Mouse (Mus musculus): ENCODE data around the gene Skap1. TPM values are rescaled to one million over a fixed set of nuclear protein-coding genes. Genes with fewer than 3 reads are reported as not detected.
"Not testable (repeated sequence)": the region's sequence is repeated elsewhere in the genome, so short reads cannot be mapped to it uniquely, and the experiment has no call there.

Skap1 gene
- total and polyA plus RNA-seq, 3 experiments = not detected

DNA sequence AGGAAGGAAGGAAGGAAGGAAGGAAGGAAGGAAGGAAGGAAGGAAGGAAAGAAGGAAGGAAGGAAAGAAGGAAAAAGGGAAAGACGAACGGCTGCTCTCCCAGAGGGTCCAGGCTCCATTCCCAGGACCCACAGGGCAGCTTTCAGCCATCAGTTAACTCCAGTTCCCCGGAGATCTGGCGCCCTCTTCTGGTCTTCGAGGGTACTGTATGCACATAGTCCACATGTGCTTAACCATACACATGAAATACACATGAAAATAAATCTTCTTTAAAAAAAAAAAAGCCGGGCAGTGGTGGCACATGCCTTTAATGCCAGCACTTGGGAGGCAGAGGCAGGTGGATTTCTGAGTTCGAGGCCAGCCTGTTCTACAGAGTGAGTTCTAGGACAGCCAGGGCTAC, 320.5 kb downstream of the Skap1 start:
- DNase-seq (ENCODE audit: low read depth, low spot score) = peak; percentile 91
- peak; percentile 79 to 88 (median 85) for TF ChIP-seq CTCF (IDR thresholded peaks at IDR 0.05 in 2 of 3, conservative IDR thresholded peaks at IDR 0.05 in 1 of 3; ENCODE audit: control insufficient read depth in 1 of 3, insufficient read depth in 1 of 3, low read depth in 2 of 3, low read length in 3 of 3, poor library complexity in 1 of 3, severe bottlenecking in 1 of 3)
- TF ChIP-seq RAD21 (IDR thresholded peaks at IDR 0.05; ENCODE audit: low read depth, low read length) = peak; percentile 43
- TF ChIP-seq MYC (IDR thresholded peaks at IDR 0.05; ENCODE audit: low read depth, low read length) = peak; percentile 97
- TF ChIP-seq SIN3A (IDR thresholded peaks at IDR 0.05; ENCODE audit: low read length) = peak; percentile 69
- peak; percentile 86 for TF ChIP-seq MXI1 (IDR thresholded peaks at IDR 0.05; ENCODE audit: low read depth, low read length)
- TF ChIP-seq ZNF384 (IDR thresholded peaks at IDR 0.05; ENCODE audit: low read depth, low read length) = peak; percentile 86
- peak; percentile 72 for TF ChIP-seq MAX (IDR thresholded peaks at IDR 0.05; ENCODE audit: low read length)
- peak; percentile 51 for TF ChIP-seq SMC3 (IDR thresholded peaks at IDR 0.05; ENCODE audit: low read depth, low read length)
- TF ChIP-seq HCFC1 (IDR thresholded peaks at IDR 0.05; ENCODE audit: low read depth, low read length) = peak; percentile 34; the same call in 1 of the 2 replicates
- H3K9me3 ChIP-seq (replicated peaks; ENCODE audit: insufficient read depth, low read length) = not testable (repeated sequence)

DNA sequence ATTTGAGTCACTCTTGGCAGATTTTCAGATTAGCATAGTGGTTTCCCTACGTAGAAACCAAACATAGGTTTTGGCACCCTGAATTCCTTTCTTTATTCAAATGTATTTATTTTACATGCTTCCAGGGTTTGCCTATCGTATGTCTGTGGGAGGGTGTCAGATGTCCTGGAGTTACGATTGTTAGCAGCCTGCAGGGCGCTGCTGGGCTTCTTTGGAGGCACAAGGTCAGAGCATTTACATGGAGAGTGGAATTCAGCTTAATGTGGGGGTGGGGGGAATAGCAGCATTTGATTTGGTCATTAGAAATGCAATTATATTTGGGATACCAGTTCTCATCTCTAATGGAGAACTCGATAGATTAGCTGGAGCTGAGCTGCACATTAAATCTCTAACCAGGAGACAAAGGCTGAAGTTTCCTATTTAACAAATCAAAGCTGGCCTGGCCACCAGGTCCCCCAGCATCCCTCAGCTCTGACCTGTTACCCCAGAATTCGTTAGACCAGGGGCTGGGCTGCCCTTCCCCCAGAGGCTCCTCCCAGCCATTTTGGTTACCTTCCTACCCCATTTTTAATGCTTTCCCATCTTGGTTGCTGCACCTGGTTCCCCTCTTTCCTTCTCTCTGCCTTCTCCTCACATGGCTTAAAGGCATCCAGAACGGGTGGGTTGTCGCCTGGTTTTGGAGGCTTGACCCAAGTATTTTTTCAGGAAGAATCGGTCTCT, 322.5 kb downstream of the Skap1 start:
- Histone ChIP-seq H3K4me3 (ENCODE audit: control insufficient read depth in 1 of 2, insufficient read depth in 1 of 2, low read depth in 2 of 2, low read length in 2 of 2) (no peak overlapping the region), H3K9me3 (replicated peaks; ENCODE audit: insufficient read depth, low read length) (no peaks in the 10 kb centered on the region), H3K27ac (ENCODE audit: control insufficient read depth, low read depth, low read length) (no peak overlapping the region), H3K79me2 (ENCODE audit: control insufficient read depth, insufficient read depth, low read length, poor library complexity) (peaks cover 27% of the 10 kb centered on the region), H3K27me3 (ENCODE audit: control insufficient read depth in 1 of 2, insufficient read depth in 2 of 2, low read length in 2 of 2) (no peaks in the 10 kb centered on the region), H3K36me3 (ENCODE audit: control insufficient read depth in 1 of 2, insufficient read depth in 2 of 2, low read length in 2 of 2) (peaks cover 6 to 23% of the 10 kb centered on the region in 2 experiments; a peak in 3 of 4 replicates), H3K9ac (ENCODE audit: control insufficient read depth, low read depth, low read length, poor library complexity, severe bottlenecking) (no peak overlapping the region), H3K4me1 (ENCODE audit: control insufficient read depth in 1 of 2, insufficient read depth in 2 of 2, low read length in 2 of 2) (peaks cover 0 to 21% of the 10 kb centered on the region in 2 experiments; a peak in 3 of 4 replicates)
- no peak for TF ChIP-seq MEF2A (IDR thresholded peaks at IDR 0.05; ENCODE audit: extremely low read depth, insufficient replicate concordance, low read depth, low read length, poor library complexity, severe bottlenecking)
- TF ChIP-seq TCF12 (IDR thresholded peaks at IDR 0.05; ENCODE audit: low read depth, low read length) = no peak
- no peak for TF ChIP-seq CHD1 (IDR thresholded peaks at IDR 0.05; ENCODE audit: low read depth, low read length)
- no peak for TF ChIP-seq CTCF (IDR thresholded peaks at IDR 0.05 in 2 of 3, conservative IDR thresholded peaks at IDR 0.05 in 1 of 3; ENCODE audit: control insufficient read depth in 1 of 3, insufficient read depth in 1 of 3, low read depth in 2 of 3, low read length in 3 of 3, poor library complexity in 1 of 3, severe bottlenecking in 1 of 3)
- no peak for DNase-seq (ENCODE audit: low read depth, low spot score)

More for the DNA sequence above, 320.5 kb downstream of the Skap1 start:
- peak overlapping the region; percentile 38 for H3K9ac ChIP-seq (ENCODE audit: control insufficient read depth, low read depth, low read length, poor library complexity, severe bottlenecking)
- peak overlapping the region; percentile 14 to 25; a peak in 3 of 4 replicates for H3K4me3 ChIP-seq (ENCODE audit: control insufficient read depth in 1 of 2, insufficient read depth in 1 of 2, low read depth in 2 of 2, low read length in 2 of 2)
- H3K27me3 ChIP-seq (ENCODE audit: control insufficient read depth in 1 of 2, insufficient read depth in 2 of 2, low read length in 2 of 2); H3K79me2 ChIP-seq (ENCODE audit: control insufficient read depth, insufficient read depth, low read length, poor library complexity); H3K27ac ChIP-seq (ENCODE audit: control insufficient read depth, low read depth, low read length); H3K36me3 ChIP-seq (ENCODE audit: control insufficient read depth in 1 of 2, insufficient read depth in 2 of 2, low read length in 2 of 2): not testable (repeated sequence)
- H3K4me1 ChIP-seq (ENCODE audit: control insufficient read depth in 1 of 2, insufficient read depth in 2 of 2, low read length in 2 of 2) = peaks cover 0 to 17% of the 10 kb centered on the region in 2 experiments; a peak in 3 of 4 replicates
